Mouse (Mus musculus) stomach, postnatal 0 days (tissue): Measurements from ENCODE around the gene Garnl3. TPM values are rescaled to one million over a fixed set of nuclear protein-coding genes. Genes with fewer than 3 reads are reported as not detected.
A peak's percentile ranks its signal among the peaks of the same experiment; 100 is the strongest.

Source experiments
- ATAC-seq: fragments of 200-750 bp; cut with Nextera tagmentation; 2 replicates; pipeline ENCODE4 v1.8.0; 2017; ENCODE audit not compliant: low FRiP score, low TSS enrichment
- DNase-seq: peaks from one replicate; pipeline ENCODE4 v3.0.0-alpha.2; 2016; ENCODE audit warnings: low spot score
- H3K27ac ChIP-seq: fragments of 300-500 bp; sonication (generic); replicated peaks from 2 replicates; pipeline ENCODE4 v1.5.1; 2014; ENCODE audit warnings: mild to moderate bottlenecking, control low read depth
- H3K27me3 ChIP-seq: fragments of 300-500 bp; sonication (generic); 2 replicates; pipeline ENCODE4 v1.6.1; 2014; ENCODE audit warnings: low read length; ENCODE audit not compliant: control insufficient read depth, insufficient read depth
- H3K36me3 ChIP-seq: fragments of 300-500 bp; sonication (generic); 2 replicates; pipeline ENCODE4 v1.6.1; 2014; ENCODE audit warnings: low read length, mixed read lengths; ENCODE audit not compliant: control insufficient read depth, insufficient read depth
- H3K4me1 ChIP-seq: fragments of 300-500 bp; sonication (generic); replicated peaks from 2 replicates; pipeline ENCODE4 v1.6.1; 2014; ENCODE audit warnings: antibody characterized with exemption; ENCODE audit not compliant: control insufficient read depth, insufficient read depth
- H3K4me2 ChIP-seq: fragments of 300-500 bp; sonication (generic); replicated peaks from 2 replicates; pipeline ENCODE4 v1.6.1; 2014; ENCODE audit warnings: low read depth, mild to moderate bottlenecking, control low read depth, moderate library complexity
- H3K4me3 ChIP-seq: fragments of 300-500 bp; sonication (generic); 2 replicates; pipeline ENCODE4 v1.5.1; 2014; ENCODE audit warnings: low read depth, low read length, control low read depth
- H3K9ac ChIP-seq: fragments of 300-500 bp; sonication (generic); 2 replicates; pipeline ENCODE4 v1.6.1; 2014; ENCODE audit warnings: mild to moderate bottlenecking, low read length, control low read depth, mixed read lengths
- H3K9me3 ChIP-seq: fragments of 300-500 bp; sonication (generic); 2 replicates; pipeline ENCODE4 v1.6.1; 2016; ENCODE audit warnings: low read length; ENCODE audit not compliant: control insufficient read depth
- CTCF ChIP-seq: IDR thresholded peaks from 2 replicates; pipeline ENCODE4 v1.5.1; 2016; ENCODE audit warnings: antibody characterized with exemption, low read depth, mild to moderate bottlenecking, moderate library complexity
- EP300 ChIP-seq: optimal IDR thresholded peaks from 2 replicates; pipeline ENCODE3; 2016; ENCODE audit warnings: antibody characterized with exemption
- WGBS: fragments of 180-500 bp; shearing (Covaris S2); extraction: QIAGEN DNeasy Blood & Tissue Kit; methylation state at CpG from one replicate; pipeline ENCODE4 v1.1.7; 2014; 5-methylcytosine and 5-hydroxymethylcytosine counted together
- polyA plus RNA-seq: library from polyadenylated mRNA; unstranded; fragments of >200 nt; fragmentation: Nextera tagmentation; extraction: Ambion mirVana; gene quantifications from 2 replicates; pipeline ENCODE4 v1.2.1, GENCODE M21; 2015

Garnl3 gene
- polyA plus RNA-seq, 1 experiment from 2014 or later: 5.6 TPM

- Histone ChIP-seq H3K9me3 (no peaks in the 10 kb centered on the region), H3K4me1 (no peaks in the 10 kb centered on the region), H3K4me3 (no peak overlapping the region), H3K27ac (no peak overlapping the region; the same call in 1 of the 2 replicates), H3K4me2 (no peak overlapping the region), H3K27me3 (no peaks in the 10 kb centered on the region), H3K9ac (no peak overlapping the region), H3K36me3 (0 out of 2 replicates have a peak, but pooled peaks cover 6% of the 10 kb centered on the region)
- ATAC-seq: 0 out of 2 replicates have a peak, but pooled peaks have one; percentile 43
- TF ChIP-seq CTCF (no peak), EP300 (no peak)
- 50% methylated on average over 10 of the region's 10 CpGs for WGBS
- no peak for DNase-seq
Observed at GRCm38 (mm10) chr2:33170777-33171565, 39.5 kb upstream of the Garnl3 start.

- no peak overlapping the region for H3K9ac ChIP-seq
- WGBS: 71% methylated on average over 6 of the region's 6 CpGs
- no peak for TF ChIP-seq CTCF
- no peak for TF ChIP-seq EP300
- ATAC-seq: no peak
- H3K4me3 ChIP-seq: no peak overlapping the region
- H3K4me1 ChIP-seq: peaks cover 4% of the 10 kb centered on the region; the same call in 1 of the 2 replicates
- no peaks in the 10 kb centered on the region for H3K9me3 ChIP-seq
- no peak for DNase-seq
- H3K4me2 ChIP-seq: no peak overlapping the region
- 0 out of 2 replicates have a peak, but pooled peaks cover 6% of the 10 kb centered on the region for H3K36me3 ChIP-seq
- no peaks in the 10 kb centered on the region for H3K27me3 ChIP-seq
- H3K27ac ChIP-seq: no peak overlapping the region
Observed at GRCm38 (mm10) chr2:33169445-33169844, 38.0 kb upstream of the Garnl3 start.

GRCm38 (mm10) chr2:33167060-33167459 lies 35.6 kb upstream of the Garnl3 start:
- DNase-seq (no peak), ATAC-seq (no peak)
- Histone ChIP-seq H3K27me3 (no peaks in the 10 kb centered on the region), H3K9me3 (no peaks in the 10 kb centered on the region), H3K4me2 (no peak overlapping the region), H3K27ac (no peak overlapping the region), H3K4me1 (peaks cover 4% of the 10 kb centered on the region; the same call in 1 of the 2 replicates), H3K9ac (no peak overlapping the region), H3K36me3 (0 out of 2 replicates have a peak, but pooled peaks cover under 1% of the 10 kb centered on the region), H3K4me3 (no peak overlapping the region)
- TF ChIP-seq EP300 (no peak), CTCF (no peak)
- 96% methylated on average over 3 of the region's 3 CpGs for WGBS

GRCm38 (mm10) chr2:33165710-33166374 lies 34.4 kb upstream of the Garnl3 start:
- Histone ChIP-seq H3K36me3 (no peaks in the 10 kb centered on the region), H3K27ac (peak overlapping the region; percentile 61), H3K4me3 (no peak overlapping the region), H3K4me1 (peaks cover 4% of the 10 kb centered on the region; the same call in 1 of the 2 replicates), H3K9me3 (no peaks in the 10 kb centered on the region), H3K27me3 (no peaks in the 10 kb centered on the region), H3K4me2 (no peak overlapping the region), H3K9ac (no peak overlapping the region)
- TF ChIP-seq EP300: no peak
- no peak; the same call in 1 of the 2 replicates for TF ChIP-seq CTCF
- 25% methylated on average over 7 of the region's 7 CpGs for WGBS
- ATAC-seq (peak; percentile 46; the same call in 1 of the 2 replicates), DNase-seq (no peak)

GRCm38 (mm10) chr2:33165229-33165628 lies 33.8 kb upstream of the Garnl3 start:
- H3K9ac ChIP-seq: no peak overlapping the region

More at GRCm38 (mm10) chr2:33165229-33165628, 33.8 kb upstream of the Garnl3 start:
- ATAC-seq: peak; percentile 16; the same call in 1 of the 2 replicates
- peaks cover 4% of the 10 kb centered on the region; the same call in 1 of the 2 replicates for H3K4me1 ChIP-seq
- TF ChIP-seq CTCF (no peak), EP300 (no peak)
- 67% methylated on average over 4 of the region's 4 CpGs for WGBS
- no peak overlapping the region for H3K4me2 ChIP-seq
- H3K27ac ChIP-seq: peak overlapping the region; percentile 61
- no peaks in the 10 kb centered on the region for H3K36me3 ChIP-seq
- H3K27me3 ChIP-seq: no peaks in the 10 kb centered on the region
- no peak overlapping the region for H3K4me3 ChIP-seq
- H3K9me3 ChIP-seq: no peaks in the 10 kb centered on the region
- DNase-seq: no peak
